Mouse (Mus musculus): ENCODE results near the gene Pdha2. TPM values are rescaled to one million over a fixed set of nuclear protein-coding genes. Genes with fewer than 3 reads are reported as not detected.

Gene Pdha2
- polyA plus RNA-seq, 1 experiment, result not detected

- H3K36me3 ChIP-seq (ENCODE audit: control insufficient read depth, insufficient read depth, low read length, poor library complexity, severe bottlenecking), result no peaks in the 10 kb centered on the region
- no peak overlapping the region for H3K4me3 ChIP-seq (ENCODE audit: low read depth, low read length)
- no peak overlapping the region for H3K27ac ChIP-seq (ENCODE audit: insufficient read depth, low read length)
- no peak overlapping the region for H3K9ac ChIP-seq (ENCODE audit: low read depth, poor library complexity, severe bottlenecking)
- H3K4me1 ChIP-seq (ENCODE audit: control insufficient read depth, insufficient read depth, low read length), result no peaks in the 10 kb centered on the region
- H3K9me3 ChIP-seq (replicated peaks; ENCODE audit: control insufficient read depth, insufficient read depth, low read length, poor library complexity, severe bottlenecking), result no peaks in the 10 kb centered on the region
- no peaks in the 10 kb centered on the region for H3K27me3 ChIP-seq (ENCODE audit: control insufficient read depth, insufficient read depth, low read length, poor library complexity, severe bottlenecking)
- no peak for TF ChIP-seq EP300 (IDR thresholded peaks at IDR 0.05; ENCODE audit: insufficient read depth, low read depth, low read length)
- TF ChIP-seq CTCF (IDR thresholded peaks at IDR 0.05; ENCODE audit: low read depth, low read length), result no peak
- TF ChIP-seq POLR2A (IDR thresholded peaks at IDR 0.05; ENCODE audit: insufficient read depth, low read length), result no peak
Observed at GRCm38 (mm10) chr3:141222339-141222738, 10.2 kb upstream of the Pdha2 start.

GRCm38 (mm10) chr3:141218561-141218960 is 6.4 kb upstream of the Pdha2 start:
- H3K9ac ChIP-seq (ENCODE audit: low read depth, poor library complexity, severe bottlenecking), result no peak overlapping the region
- H3K4me3 ChIP-seq (ENCODE audit: low read depth, low read length), result no peak overlapping the region
- H3K27me3 ChIP-seq (ENCODE audit: control insufficient read depth, insufficient read depth, low read length, poor library complexity, severe bottlenecking), result no peaks in the 10 kb centered on the region
- no peak overlapping the region for H3K27ac ChIP-seq (ENCODE audit: insufficient read depth, low read length)
- no peaks in the 10 kb centered on the region for H3K36me3 ChIP-seq (ENCODE audit: control insufficient read depth, insufficient read depth, low read length, poor library complexity, severe bottlenecking)
- H3K4me1 ChIP-seq (ENCODE audit: control insufficient read depth, insufficient read depth, low read length), result no peaks in the 10 kb centered on the region
- no peaks in the 10 kb centered on the region for H3K9me3 ChIP-seq (replicated peaks; ENCODE audit: control insufficient read depth, insufficient read depth, low read length, poor library complexity, severe bottlenecking)
- TF ChIP-seq CTCF (IDR thresholded peaks at IDR 0.05; ENCODE audit: low read depth, low read length) (no peak), EP300 (IDR thresholded peaks at IDR 0.05; ENCODE audit: insufficient read depth, low read depth, low read length) (no peak), POLR2A (IDR thresholded peaks at IDR 0.05; ENCODE audit: insufficient read depth, low read length) (no peak)

- Histone ChIP-seq H3K9ac (ENCODE audit: low read depth, poor library complexity, severe bottlenecking) (no peak overlapping the region), H3K4me1 (ENCODE audit: control insufficient read depth, insufficient read depth, low read length) (no peaks in the 10 kb centered on the region), H3K27me3 (ENCODE audit: control insufficient read depth, insufficient read depth, low read length, poor library complexity, severe bottlenecking) (no peaks in the 10 kb centered on the region), H3K36me3 (ENCODE audit: control insufficient read depth, insufficient read depth, low read length, poor library complexity, severe bottlenecking) (no peaks in the 10 kb centered on the region), H3K4me3 (ENCODE audit: low read depth, low read length) (no peak overlapping the region), H3K27ac (ENCODE audit: insufficient read depth, low read length) (no peak overlapping the region), H3K9me3 (replicated peaks; ENCODE audit: control insufficient read depth, insufficient read depth, low read length, poor library complexity, severe bottlenecking) (no peaks in the 10 kb centered on the region)
- no peak for TF ChIP-seq POLR2A (IDR thresholded peaks at IDR 0.05; ENCODE audit: insufficient read depth, low read length)
- TF ChIP-seq CTCF (IDR thresholded peaks at IDR 0.05; ENCODE audit: low read depth, low read length), result no peak
- TF ChIP-seq EP300 (IDR thresholded peaks at IDR 0.05; ENCODE audit: insufficient read depth, low read depth, low read length), result no peak
Observed at GRCm38 (mm10) chr3:141216999-141217398, 4.8 kb upstream of the Pdha2 start.

- no peaks in the 10 kb centered on the region for H3K9me3 ChIP-seq (replicated peaks; ENCODE audit: control insufficient read depth, insufficient read depth, low read length, poor library complexity, severe bottlenecking)
- TF ChIP-seq EP300 (IDR thresholded peaks at IDR 0.05; ENCODE audit: insufficient read depth, low read depth, low read length) (no peak), POLR2A (IDR thresholded peaks at IDR 0.05; ENCODE audit: insufficient read depth, low read length) (no peak), CTCF (IDR thresholded peaks at IDR 0.05; ENCODE audit: low read depth, low read length) (no peak)
Observed at GRCm38 (mm10) chr3:141216237-141216636, 4.1 kb upstream of the Pdha2 start.

GRCm38 (mm10) chr3:141214789-141215188 is 2.6 kb upstream of the Pdha2 start:
- H3K9me3 ChIP-seq (replicated peaks; ENCODE audit: control insufficient read depth, insufficient read depth, low read length, poor library complexity, severe bottlenecking), result no peaks in the 10 kb centered on the region
- H3K9ac ChIP-seq (ENCODE audit: low read depth, poor library complexity, severe bottlenecking), result no peak overlapping the region
- no peaks in the 10 kb centered on the region for H3K27me3 ChIP-seq (ENCODE audit: control insufficient read depth, insufficient read depth, low read length, poor library complexity, severe bottlenecking)
- no peak overlapping the region for H3K27ac ChIP-seq (ENCODE audit: insufficient read depth, low read length)
- H3K4me3 ChIP-seq (ENCODE audit: low read depth, low read length), result no peak overlapping the region
- H3K36me3 ChIP-seq (ENCODE audit: control insufficient read depth, insufficient read depth, low read length, poor library complexity, severe bottlenecking), result no peaks in the 10 kb centered on the region
- no peaks in the 10 kb centered on the region for H3K4me1 ChIP-seq (ENCODE audit: control insufficient read depth, insufficient read depth, low read length)
- TF ChIP-seq CTCF (IDR thresholded peaks at IDR 0.05; ENCODE audit: low read depth, low read length) (no peak), EP300 (IDR thresholded peaks at IDR 0.05; ENCODE audit: insufficient read depth, low read depth, low read length) (no peak), POLR2A (IDR thresholded peaks at IDR 0.05; ENCODE audit: insufficient read depth, low read length) (no peak)

More at GRCm38 (mm10) chr3:141216237-141216636, 4.1 kb upstream of the Pdha2 start:
- H3K9ac ChIP-seq (ENCODE audit: low read depth, poor library complexity, severe bottlenecking), result no peak overlapping the region
- H3K4me1 ChIP-seq (ENCODE audit: control insufficient read depth, insufficient read depth, low read length), result no peaks in the 10 kb centered on the region
- H3K27ac ChIP-seq (ENCODE audit: insufficient read depth, low read length), result no peak overlapping the region
- no peaks in the 10 kb centered on the region for H3K36me3 ChIP-seq (ENCODE audit: control insufficient read depth, insufficient read depth, low read length, poor library complexity, severe bottlenecking)
- no peaks in the 10 kb centered on the region for H3K27me3 ChIP-seq (ENCODE audit: control insufficient read depth, insufficient read depth, low read length, poor library complexity, severe bottlenecking)
- no peak overlapping the region for H3K4me3 ChIP-seq (ENCODE audit: low read depth, low read length)

GRCm38 (mm10) chr3:141214197-141214596 is 2.0 kb upstream of the Pdha2 start:
- Histone ChIP-seq H3K9ac (ENCODE audit: low read depth, poor library complexity, severe bottlenecking) (no peak overlapping the region), H3K27ac (ENCODE audit: insufficient read depth, low read length) (no peak overlapping the region), H3K4me3 (ENCODE audit: low read depth, low read length) (no peak overlapping the region), H3K4me1 (ENCODE audit: control insufficient read depth, insufficient read depth, low read length) (no peaks in the 10 kb centered on the region), H3K36me3 (ENCODE audit: control insufficient read depth, insufficient read depth, low read length, poor library complexity, severe bottlenecking) (no peaks in the 10 kb centered on the region), H3K9me3 (replicated peaks; ENCODE audit: control insufficient read depth, insufficient read depth, low read length, poor library complexity, severe bottlenecking) (no peaks in the 10 kb centered on the region), H3K27me3 (ENCODE audit: control insufficient read depth, insufficient read depth, low read length, poor library complexity, severe bottlenecking) (no peaks in the 10 kb centered on the region)
- no peak for TF ChIP-seq POLR2A (IDR thresholded peaks at IDR 0.05; ENCODE audit: insufficient read depth, low read length)
- no peak for TF ChIP-seq CTCF (IDR thresholded peaks at IDR 0.05; ENCODE audit: low read depth, low read length)
- TF ChIP-seq EP300 (IDR thresholded peaks at IDR 0.05; ENCODE audit: insufficient read depth, low read depth, low read length), result no peak
